Mouse (Mus musculus): ENCODE data around the gene Ets2. TPM values are rescaled to one million over a fixed set of nuclear protein-coding genes. Genes with fewer than 3 reads are reported as not detected.

The Ets2 gene
- polyA plus RNA-seq, 2 experiments = 7.4 to 7.5 TPM

DNA sequence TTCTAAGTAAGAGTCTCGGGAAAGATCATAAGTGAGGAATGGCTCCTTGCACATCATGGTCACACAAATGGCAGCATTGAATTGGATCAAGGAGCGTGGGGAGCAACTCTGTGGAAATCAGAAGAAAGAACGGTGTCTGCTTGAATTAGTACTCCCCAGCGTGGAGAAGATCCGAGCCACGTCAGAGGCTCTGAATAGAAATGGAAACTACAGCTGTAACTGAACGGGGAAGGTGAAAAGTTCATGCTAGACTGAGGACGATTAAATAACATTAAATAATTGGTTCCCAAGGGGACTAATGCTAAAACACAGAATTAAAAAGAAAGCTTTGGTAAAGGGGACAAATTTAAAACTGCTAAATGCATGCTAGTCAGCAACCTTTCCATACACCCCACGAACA, 50.6 kb downstream of the Ets2 start:
- H3K9me3 ChIP-seq (ENCODE audit: control insufficient read depth, low read length) = no peaks in the 10 kb centered on the region
- H3K4me1 ChIP-seq (replicated peaks; ENCODE audit: control insufficient read depth in 2 of 2, insufficient read depth in 2 of 2, low read length in 1 of 2) = peaks cover 0 to 4% of the 10 kb centered on the region in 2 experiments; a peak in 2 of 4 replicates
- H3K27ac ChIP-seq = no peak overlapping the region
- H3K4me3 ChIP-seq (ENCODE audit: insufficient read depth in 1 of 2, low read depth in 2 of 2, low read length in 2 of 2) = no peak overlapping the region
- H3K4me2 ChIP-seq (ENCODE audit: low read depth) = no peak overlapping the region
- DNase-seq (ENCODE audit: low read depth in 3 of 3, low spot score in 3 of 3) (no peak), ATAC-seq (ENCODE audit: insufficient read depth) (no peak)
- H3K36me3 ChIP-seq (replicated peaks; ENCODE audit: control insufficient read depth, insufficient read depth, low read depth) = no peaks in the 10 kb centered on the region
- TF ChIP-seq EP300 (IDR thresholded peaks at IDR 0.05; ENCODE audit: low read depth) = no peak
- no peak for TF ChIP-seq CTCF (IDR thresholded peaks at IDR 0.05; ENCODE audit: low read depth)
- no peak overlapping the region for H3K9ac ChIP-seq (replicated peaks)
- no peaks in the 10 kb centered on the region for H3K27me3 ChIP-seq (ENCODE audit: control insufficient read depth, insufficient read depth, low read length)
- WGBS (ENCODE audit: insufficient replicate concordance) = 60% methylated on average over 9 of the region's 9 CpGs

- Histone ChIP-seq H3K9me3 (ENCODE audit: control insufficient read depth, low read length) (no peaks in the 10 kb centered on the region), H3K4me1 (replicated peaks; ENCODE audit: control insufficient read depth in 2 of 2, insufficient read depth in 2 of 2, low read length in 1 of 2) (peaks cover 0 to 4% of the 10 kb centered on the region in 2 experiments; a peak in 2 of 4 replicates), H3K27ac (no peak overlapping the region), H3K4me3 (ENCODE audit: insufficient read depth in 1 of 2, low read depth in 2 of 2, low read length in 2 of 2) (no peak overlapping the region), H3K36me3 (replicated peaks; ENCODE audit: control insufficient read depth, insufficient read depth, low read depth) (no peaks in the 10 kb centered on the region), H3K4me2 (ENCODE audit: low read depth) (no peak overlapping the region), H3K9ac (replicated peaks) (no peak overlapping the region), H3K27me3 (ENCODE audit: control insufficient read depth, insufficient read depth, low read length) (no peaks in the 10 kb centered on the region)
- DNase-seq (ENCODE audit: low read depth in 3 of 3, low spot score in 3 of 3) (no peak), ATAC-seq (ENCODE audit: insufficient read depth) (no peak)
- TF ChIP-seq CTCF (IDR thresholded peaks at IDR 0.05; ENCODE audit: low read depth) = no peak
- no peak for TF ChIP-seq EP300 (IDR thresholded peaks at IDR 0.05; ENCODE audit: low read depth)
- WGBS (ENCODE audit: insufficient replicate concordance) = 14% methylated on average over 7 of the region's 7 CpGs
These were observed 51.4 kb downstream of the Ets2 start for GRCm38 (mm10) chr16:95753295-95753694.

DNA sequence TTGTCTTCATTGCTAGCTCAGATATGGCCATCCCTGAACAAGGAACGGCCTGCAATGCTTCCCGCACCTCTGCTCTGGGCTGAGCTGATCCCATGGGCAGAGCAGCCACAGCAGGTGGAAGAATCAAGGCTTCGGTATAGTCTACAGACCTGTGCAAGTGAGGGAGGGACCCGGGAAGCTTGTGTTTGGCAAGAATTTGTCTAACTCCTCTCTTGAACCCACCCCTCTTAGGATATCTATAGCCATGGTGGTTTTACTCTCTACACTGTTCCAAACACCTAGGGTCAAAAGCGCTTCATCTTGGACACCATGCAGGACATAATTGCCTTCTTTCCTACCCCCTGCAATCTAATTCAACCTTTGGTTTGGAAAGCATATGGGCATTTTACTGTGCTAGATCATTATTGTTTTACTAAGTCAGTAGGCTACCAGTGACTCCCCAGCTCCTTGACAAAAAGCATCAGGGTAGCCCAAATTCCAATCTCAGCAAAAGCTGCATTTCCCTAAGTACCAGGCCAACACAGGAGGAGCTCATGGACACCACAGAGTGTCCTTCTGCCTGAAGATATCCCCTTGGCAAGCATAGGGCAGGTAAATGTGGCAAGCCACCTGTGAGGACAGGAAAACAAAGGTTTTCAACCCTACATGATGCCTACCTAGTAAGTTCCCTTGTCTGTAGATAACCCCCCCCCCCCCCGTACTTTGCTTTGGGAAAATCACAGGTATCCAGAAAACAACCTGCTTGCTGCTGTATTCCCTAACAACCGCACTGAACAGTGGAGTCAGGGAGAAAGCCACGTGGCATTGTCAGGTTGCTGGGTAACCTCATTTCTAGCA, 57.5 kb downstream of the Ets2 start:
- H3K4me3 ChIP-seq (ENCODE audit: insufficient read depth in 1 of 2, low read depth in 2 of 2, low read length in 2 of 2) = no peak overlapping the region

GRCm38 (mm10) chr16:95759988-95760391, 58.1 kb downstream of the Ets2 start:
- H3K4me1 ChIP-seq (replicated peaks; ENCODE audit: control insufficient read depth in 2 of 2, insufficient read depth in 2 of 2, low read length in 1 of 2) = no peaks in the 10 kb centered on the region
- no peaks in the 10 kb centered on the region for H3K36me3 ChIP-seq (replicated peaks; ENCODE audit: control insufficient read depth, insufficient read depth, low read depth)
- no peak overlapping the region for H3K27ac ChIP-seq
- no peaks in the 10 kb centered on the region for H3K9me3 ChIP-seq (ENCODE audit: control insufficient read depth, low read length)
- 62% methylated on average over 6 of the region's 6 CpGs for WGBS (ENCODE audit: insufficient replicate concordance)
- H3K4me3 ChIP-seq (ENCODE audit: insufficient read depth in 1 of 2, low read depth in 2 of 2, low read length in 2 of 2) = no peak overlapping the region
- ATAC-seq (ENCODE audit: insufficient read depth) = no peak
- DNase-seq (ENCODE audit: low read depth in 3 of 3, low spot score in 3 of 3) = no peak
- H3K27me3 ChIP-seq (ENCODE audit: control insufficient read depth, insufficient read depth, low read length) = no peaks in the 10 kb centered on the region
- TF ChIP-seq EP300 (IDR thresholded peaks at IDR 0.05; ENCODE audit: low read depth) (no peak), CTCF (IDR thresholded peaks at IDR 0.05; ENCODE audit: low read depth) (no peak)
- H3K4me2 ChIP-seq (ENCODE audit: low read depth) = no peak overlapping the region
- H3K9ac ChIP-seq (replicated peaks) = no peak overlapping the region

More for the DNA sequence above, 57.5 kb downstream of the Ets2 start:
- H3K4me2 ChIP-seq (ENCODE audit: low read depth) = no peak overlapping the region
- no peak overlapping the region for H3K9ac ChIP-seq (replicated peaks)
- no peaks in the 10 kb centered on the region for H3K36me3 ChIP-seq (replicated peaks; ENCODE audit: control insufficient read depth, insufficient read depth, low read depth)
- WGBS (ENCODE audit: insufficient replicate concordance) = 65% methylated on average over 8 of the region's 8 CpGs
- H3K4me1 ChIP-seq (replicated peaks; ENCODE audit: control insufficient read depth in 2 of 2, insufficient read depth in 2 of 2, low read length in 1 of 2) = no peaks in the 10 kb centered on the region
- ATAC-seq (ENCODE audit: insufficient read depth) (no peak), DNase-seq (ENCODE audit: low read depth in 3 of 3, low spot score in 3 of 3) (no peak)
- H3K27me3 ChIP-seq (ENCODE audit: control insufficient read depth, insufficient read depth, low read length) = no peaks in the 10 kb centered on the region
- TF ChIP-seq EP300 (IDR thresholded peaks at IDR 0.05; ENCODE audit: low read depth) (no peak), CTCF (IDR thresholded peaks at IDR 0.05; ENCODE audit: low read depth) (no peak)
- no peaks in the 10 kb centered on the region for H3K9me3 ChIP-seq (ENCODE audit: control insufficient read depth, low read length)
- no peak overlapping the region for H3K27ac ChIP-seq

DNA sequence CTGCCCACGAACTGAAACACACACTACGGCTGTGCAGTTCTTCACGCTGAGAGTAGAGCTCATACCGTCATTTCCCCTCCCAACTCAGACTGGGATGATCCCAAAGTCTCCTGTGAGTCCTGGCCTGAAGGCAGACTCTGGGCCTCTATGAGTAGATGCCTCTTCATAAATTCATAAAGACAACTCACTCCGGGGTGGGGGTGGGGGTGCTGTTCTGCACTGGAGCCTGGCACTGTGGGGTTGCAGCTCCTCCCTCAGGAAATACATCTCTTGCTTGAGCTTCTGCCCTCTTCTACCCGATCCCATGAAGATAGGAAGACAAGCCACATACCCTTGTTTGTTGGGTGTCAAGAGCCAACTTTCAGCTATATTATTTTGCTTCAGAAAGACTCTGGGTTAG, 59.9 kb downstream of the Ets2 start:
- 63% methylated on average over 6 of the region's 6 CpGs for WGBS (ENCODE audit: insufficient replicate concordance)
- no peak for ATAC-seq (ENCODE audit: insufficient read depth)
- H3K27ac ChIP-seq = no peak overlapping the region
- no peak for DNase-seq (ENCODE audit: low read depth in 3 of 3, low spot score in 3 of 3)
- H3K27me3 ChIP-seq (ENCODE audit: control insufficient read depth, insufficient read depth, low read length) = no peaks in the 10 kb centered on the region
- H3K9me3 ChIP-seq (ENCODE audit: control insufficient read depth, low read length) = no peaks in the 10 kb centered on the region
- H3K36me3 ChIP-seq (replicated peaks; ENCODE audit: control insufficient read depth, insufficient read depth, low read depth) = no peaks in the 10 kb centered on the region
- H3K4me2 ChIP-seq (ENCODE audit: low read depth) = no peak overlapping the region
- no peaks in the 10 kb centered on the region for H3K4me1 ChIP-seq (replicated peaks; ENCODE audit: control insufficient read depth in 2 of 2, insufficient read depth in 2 of 2, low read length in 1 of 2)
- TF ChIP-seq EP300 (IDR thresholded peaks at IDR 0.05; ENCODE audit: low read depth) (no peak), CTCF (IDR thresholded peaks at IDR 0.05; ENCODE audit: low read depth) (no peak)
- no peak overlapping the region for H3K4me3 ChIP-seq (ENCODE audit: insufficient read depth in 1 of 2, low read depth in 2 of 2, low read length in 2 of 2)
- no peak overlapping the region for H3K9ac ChIP-seq (replicated peaks)
